Mouse (Mus musculus) heart, postnatal 0 days (tissue): ENCODE data around the gene Srebf2.

Source experiments
- CTCF ChIP-seq: IDR thresholded peaks from 2 replicates; pipeline ENCODE4 v1.5.1; 2016; ENCODE audit warnings: antibody characterized with exemption, control low read depth, low read depth
- EP300 ChIP-seq: IDR thresholded peaks from 2 replicates; pipeline ENCODE4 v1.6.1; 2016; ENCODE audit warnings: antibody characterized with exemption, low read depth

GRCm38 (mm10) chr15:82150042-82150441 lies 3.1 kb downstream of the Srebf2 start:
- no peak for TF ChIP-seq EP300
- no peak for TF ChIP-seq CTCF
